Mouse (Mus musculus) embryonic fibroblast, embryonic 13.5 days (primary cell): ENCODE measurements around the gene Gpr156.

Experiments
- CTCF ChIP-seq: IDR thresholded peaks from 2 replicates; pipeline ENCODE4 v1.5.1; 2011; ENCODE audit warnings: mild to moderate bottlenecking, control low read depth, low read length, moderate library complexity, borderline replicate concordance; ENCODE audit not compliant: insufficient read depth
- POLR2A ChIP-seq: IDR thresholded peaks from 2 replicates; pipeline ENCODE4 v1.6.1; 2011; ENCODE audit warnings: low read depth, mild to moderate bottlenecking, control low read depth, low read length, moderate library complexity

DNA sequence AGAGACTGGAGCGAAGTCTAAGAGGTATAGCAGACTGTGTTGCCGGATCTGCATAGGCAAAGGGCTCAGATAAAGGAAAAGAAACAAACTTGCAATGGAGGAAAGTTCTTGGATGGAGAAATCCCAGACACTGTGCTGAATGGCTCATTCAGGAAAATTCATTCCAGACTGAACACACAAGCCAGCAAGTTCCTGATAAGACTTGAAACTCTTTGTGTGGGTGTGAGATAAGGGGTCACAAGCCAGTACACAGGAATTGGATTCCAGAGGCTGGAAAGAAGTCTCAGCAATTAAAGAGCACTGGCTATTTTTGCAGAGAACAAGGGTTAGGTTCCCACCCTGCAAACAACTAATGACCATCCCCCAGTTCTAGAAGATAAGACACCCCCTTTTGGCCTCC lies 22.4 kb upstream of the Gpr156 start:
- no peak for TF ChIP-seq POLR2A
- no peak for TF ChIP-seq CTCF
